Mouse (Mus musculus): ENCODE results near the gene Rnls.

DNA sequence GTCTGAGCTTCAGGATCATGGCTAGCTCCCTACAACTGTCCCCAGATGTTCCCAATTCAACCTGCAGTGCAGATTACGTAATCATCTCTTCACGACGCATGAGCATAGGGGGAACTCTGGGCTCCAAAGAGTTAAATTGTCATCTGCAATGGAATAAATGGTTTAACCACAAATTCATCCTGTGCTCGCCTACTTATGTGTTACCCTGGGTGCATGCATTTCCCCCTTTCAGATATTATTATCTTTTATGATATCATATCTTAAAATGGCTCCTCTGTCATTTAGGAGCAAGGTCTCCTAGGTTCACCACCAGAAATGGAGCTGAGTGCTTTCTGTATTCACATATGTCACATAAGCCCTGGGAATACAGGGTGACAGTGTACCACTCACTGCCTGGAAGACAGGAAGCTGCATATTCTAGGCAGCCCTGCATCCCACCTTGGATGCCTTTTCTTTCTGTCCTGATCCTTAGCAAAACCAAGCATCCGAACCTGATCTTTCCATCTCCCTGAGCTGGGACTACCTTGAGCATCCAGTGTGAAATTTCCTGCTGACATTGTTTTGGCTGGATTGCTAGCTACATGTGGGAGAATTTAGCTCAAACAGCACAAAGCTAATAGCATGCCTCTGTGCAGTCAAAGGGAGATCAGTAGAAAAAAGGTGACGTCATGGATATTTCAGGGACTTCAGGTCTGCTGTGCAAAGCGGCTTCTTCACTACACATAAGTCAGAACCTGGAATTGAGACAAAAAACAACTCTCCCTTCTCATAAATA is 289.9 kb downstream of the Rnls start:
- TF ChIP-seq CTCF (IDR thresholded peaks at IDR 0.05; ENCODE audit: borderline replicate concordance, insufficient read depth, low read length) (no peak), POLR2A (IDR thresholded peaks at IDR 0.05; ENCODE audit: low read depth, low read length) (no peak)

Measured in embryonic fibroblast, embryonic 13.5 days (primary cell).